Mouse (Mus musculus) spleen, postnatal 10 days (tissue): Measurements from ENCODE around the gene Prg4.

Source experiments
- DNase-seq, 2 experiments: peaks; one replicate each; pipeline ENCODE4 v3.0.0; 2021 to 2022; ENCODE audit warnings: low spot score in 2 of 2

Gene Prg4

GRCm38 (mm10) chr1:150407285-150407684 lies 58.7 kb downstream of the Prg4 start:
- no peak for DNase-seq

- DNase-seq: no peak
Measured at GRCm38 (mm10) chr1:150404555-150404954, 61.4 kb downstream of the Prg4 start.

GRCm38 (mm10) chr1:150403914-150404313 lies 62.1 kb downstream of the Prg4 start:
- DNase-seq: no peak
